Comparison of ENCODE assay signal across 1 mouse cellular context in the genomic region with DNA sequence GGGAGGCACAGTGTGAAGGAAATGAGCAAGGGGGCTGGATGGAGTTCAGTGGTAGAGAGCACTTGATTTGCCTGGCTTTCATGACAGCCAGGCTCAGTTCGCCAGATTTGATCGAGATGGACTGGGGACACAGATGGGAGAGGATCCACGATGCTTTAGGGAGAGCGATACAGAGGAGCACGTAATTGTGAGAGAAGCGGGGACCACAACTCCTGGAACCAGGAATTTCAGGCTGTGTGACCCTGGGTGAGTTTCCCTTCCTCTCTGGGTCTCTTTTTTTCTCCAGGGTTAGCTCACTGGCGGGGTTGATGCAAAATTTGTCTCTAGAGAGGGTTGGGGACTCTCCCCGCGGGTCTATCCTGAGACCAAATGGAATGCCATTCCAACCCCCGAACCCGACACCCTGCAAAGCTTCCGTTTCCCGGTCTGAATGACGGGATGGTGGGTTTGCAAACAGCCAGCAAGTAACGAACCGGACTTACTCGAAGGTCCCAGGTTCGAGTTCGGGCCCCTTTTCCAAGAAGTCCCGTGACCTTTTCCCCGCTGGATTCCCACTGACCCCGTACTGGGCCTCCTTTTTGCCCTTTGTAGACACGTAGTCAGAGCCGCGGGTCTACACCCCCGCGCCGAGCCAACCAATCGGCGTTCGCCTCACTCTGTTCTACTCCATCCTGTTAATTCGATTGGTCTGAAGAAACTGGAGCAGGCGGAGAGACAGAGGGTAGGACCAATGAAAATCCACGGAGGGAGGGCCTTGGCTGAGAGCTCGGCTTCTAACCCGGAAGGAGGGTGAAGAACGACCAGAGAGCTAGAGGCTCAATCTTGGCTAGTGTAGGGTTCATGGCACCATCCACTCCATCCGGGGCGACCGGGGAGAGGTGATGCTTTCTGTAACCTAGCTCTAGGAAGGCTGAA.
TF ChIP-seq lines count a peak whose summit lies in the region.

No protein-coding gene starts in this region.

TF ChIP-seq in CH12.LX, 34 proteins besides CTCF, POLR2A, EP300 and RAD21:
- TF ChIP-seq SIN3A (IDR thresholded peaks at IDR 0.05; ENCODE audit: low read length) = peak; percentile 88; the same call in 1 of the 2 replicates
- peak; percentile 74; the same call in 1 of the 2 replicates for TF ChIP-seq POLR2AphosphoS2 (IDR thresholded peaks at IDR 0.05; ENCODE audit: low read depth, low read length)
- peak; percentile 81 for TF ChIP-seq TCF12 (IDR thresholded peaks at IDR 0.05; ENCODE audit: low read depth, low read length)
- TF ChIP-seq HCFC1 (IDR thresholded peaks at IDR 0.05; ENCODE audit: low read depth, low read length) = peak; percentile 66
- TF ChIP-seq ELF1 (IDR thresholded peaks at IDR 0.05; ENCODE audit: low read depth, low read length) = peak; percentile 98
- TF ChIP-seq ZNF384 (IDR thresholded peaks at IDR 0.05; ENCODE audit: low read depth, low read length) = peak; percentile 52
- no peak for TF ChIP-seq SMC3 (IDR thresholded peaks at IDR 0.05; ENCODE audit: low read depth, low read length)
- peak; percentile 93 for TF ChIP-seq NELFE (IDR thresholded peaks at IDR 0.05; ENCODE audit: low read depth, low read length)
- no peak for TF ChIP-seq KAT2A (IDR thresholded peaks at IDR 0.05; ENCODE audit: insufficient replicate concordance, low read length)
- peak; percentile 98 for TF ChIP-seq CHD2 (IDR thresholded peaks at IDR 0.05; ENCODE audit: low read length)
- no peak for TF ChIP-seq RCOR1 (conservative IDR thresholded peaks at IDR 0.05; ENCODE audit: low read depth, low read length)
- TF ChIP-seq MEF2A (IDR thresholded peaks at IDR 0.05; ENCODE audit: borderline replicate concordance, low read depth, low read length) = 0 out of 2 replicates have a peak, but pooled peaks have one; percentile 20
- peak; percentile 44 for TF ChIP-seq IRF4 (IDR thresholded peaks at IDR 0.05; ENCODE audit: low read depth, low read length)
- peak; percentile 86 for TF ChIP-seq BHLHE40 (IDR thresholded peaks at IDR 0.05; ENCODE audit: low read depth, low read length)
- no peak for TF ChIP-seq ZKSCAN1 (IDR thresholded peaks at IDR 0.05; ENCODE audit: borderline replicate concordance, low read depth, low read length)
- peak; percentile 43; the same call in 1 of the 2 replicates for TF ChIP-seq NRF1 (IDR thresholded peaks at IDR 0.05; ENCODE audit: low read depth, low read length)
- peak; percentile 90 for TF ChIP-seq TBP (conservative IDR thresholded peaks at IDR 0.05; ENCODE audit: low read depth, low read length)
- TF ChIP-seq MXI1 (IDR thresholded peaks at IDR 0.05; ENCODE audit: low read depth, low read length) = no peak
- TF ChIP-seq MAZ (IDR thresholded peaks at IDR 0.05; ENCODE audit: low read depth, low read length) = peak; percentile 22; the same call in 1 of the 2 replicates
TF ChIP-seq in CH12.LX: peak in this region for 14.
